In the genomic region with DNA sequence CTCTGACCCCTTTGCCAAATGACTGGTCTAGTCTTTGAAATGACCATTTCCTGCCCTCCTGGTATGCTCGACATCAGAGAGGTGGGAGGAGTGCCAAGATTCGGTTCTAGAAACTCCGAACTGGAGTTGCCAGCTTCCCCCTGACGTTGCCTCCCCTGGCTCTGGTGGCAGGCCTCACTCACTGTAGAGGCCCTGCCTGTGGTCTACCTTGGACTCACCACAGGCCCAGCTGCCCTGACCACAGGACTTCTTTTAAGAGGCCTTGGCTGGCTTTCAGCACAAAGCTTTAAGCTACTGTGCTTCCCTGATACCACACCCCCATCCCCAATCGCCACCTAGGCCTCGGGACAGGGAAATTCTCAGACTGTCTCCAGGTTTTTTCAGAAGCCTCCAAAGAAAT, we compare ENCODE assay signal across 30 mouse cellular contexts. TPM values are rescaled to one million over a fixed set of nuclear protein-coding genes. Genes with fewer than 3 reads are reported as not detected.
DNase-seq lines count a peak whose midpoint lies in the region; ATAC-seq lines count a peak whose summit lies in the region.
"Had no signal": no experiment of that assay in that cellular context is flagged by ENCODE, and none has a peak within 500 bp of the region (broad histone marks: within the 10 kb centered on the region; RNA-seq: fewer than 3 reads in every experiment).

No protein-coding gene starts in this region.

- no peaks in the 10 kb centered on the region for H3K27me3 ChIP-seq in embryonic facial prominence, embryonic 14.5 days (replicated peaks; ENCODE audit: control insufficient read depth, insufficient read depth, low read length)
- no peaks in the 10 kb centered on the region; the same call in 1 of the 2 replicates for H3K27me3 ChIP-seq in embryonic facial prominence, embryonic 10.5 days (replicated peaks; ENCODE audit: low read depth, poor library complexity, severe bottlenecking)
- H3K27me3 ChIP-seq in midbrain, embryonic 11.5 days (ENCODE audit: control insufficient read depth, insufficient read depth, low read length), result no peaks in the 10 kb centered on the region
- H3K27me3 ChIP-seq in midbrain, embryonic 15.5 days (replicated peaks), result no peaks in the 10 kb centered on the region
- H3K27me3 ChIP-seq: embryonic facial prominence, embryonic 13.5 days; forebrain, embryonic 15.5 days; liver, embryonic 12.5 days; neural tube, embryonic 13.5 days; Patski had no signal

- H3K4me1 ChIP-seq in embryonic facial prominence, embryonic 14.5 days (ENCODE audit: control insufficient read depth, insufficient read depth, low read length), result no peaks in the 10 kb centered on the region; the same call in 1 of the 2 replicates
- H3K4me1 ChIP-seq in embryonic facial prominence, embryonic 10.5 days, result no peaks in the 10 kb centered on the region
- H3K4me1 ChIP-seq in midbrain, embryonic 11.5 days (ENCODE audit: control insufficient read depth, insufficient read depth, low read length), result no peaks in the 10 kb centered on the region
- H3K4me1 ChIP-seq in midbrain, embryonic 15.5 days, result no peaks in the 10 kb centered on the region
- H3K4me1 ChIP-seq: embryonic facial prominence, embryonic 13.5 days; forebrain, embryonic 15.5 days; limb, embryonic 13.5 days; liver, embryonic 12.5 days; neural tube, embryonic 13.5 days had no signal

- no peaks in the 10 kb centered on the region for H3K36me3 ChIP-seq in embryonic facial prominence, embryonic 14.5 days (ENCODE audit: control insufficient read depth, insufficient read depth, low read length)
- H3K36me3 ChIP-seq in embryonic facial prominence, embryonic 10.5 days (replicated peaks), result no peaks in the 10 kb centered on the region
- no peaks in the 10 kb centered on the region for H3K36me3 ChIP-seq in midbrain, embryonic 11.5 days (ENCODE audit: control insufficient read depth, insufficient read depth, low read length)
- H3K36me3 ChIP-seq in midbrain, embryonic 15.5 days (replicated peaks), result no peaks in the 10 kb centered on the region
- H3K36me3 ChIP-seq: embryonic facial prominence, embryonic 13.5 days; forebrain, embryonic 15.5 days; limb, embryonic 13.5 days; liver, embryonic 12.5 days; midbrain, embryonic 10.5 days; neural tube, embryonic 13.5 days had no signal

- no peak overlapping the region for H3K4me3 ChIP-seq in embryonic facial prominence, embryonic 14.5 days (ENCODE audit: low read depth, low read length)
- no peak overlapping the region for H3K4me3 ChIP-seq in embryonic facial prominence, embryonic 10.5 days
- no peak overlapping the region for H3K4me3 ChIP-seq in midbrain, embryonic 11.5 days (ENCODE audit: low read depth, low read length)
- H3K4me3 ChIP-seq in midbrain, embryonic 15.5 days, result no peak overlapping the region
- H3K4me3 ChIP-seq: embryonic facial prominence, embryonic 13.5 days; forebrain, embryonic 15.5 days; limb, embryonic 13.5 days; liver, embryonic 12.5 days; midbrain, embryonic 10.5 days; myocyte; neural tube, embryonic 13.5 days had no signal

- H3K4me2 ChIP-seq in embryonic facial prominence, embryonic 14.5 days (ENCODE audit: low read depth, low read length), result no peak overlapping the region
- no peak overlapping the region for H3K4me2 ChIP-seq in midbrain, embryonic 11.5 days
- no peak overlapping the region for H3K4me2 ChIP-seq in midbrain, embryonic 15.5 days
- H3K4me2 ChIP-seq: embryonic facial prominence, embryonic 13.5 days; forebrain, embryonic 15.5 days; heart, embryonic 11.5 days; hindbrain, embryonic 14.5 days; limb, embryonic 13.5 days; liver, embryonic 12.5 days; neural tube, embryonic 13.5 days had no signal

- H3K9me3 ChIP-seq in embryonic facial prominence, embryonic 14.5 days (ENCODE audit: control insufficient read depth, low read length), result no peaks in the 10 kb centered on the region
- no peaks in the 10 kb centered on the region for H3K9me3 ChIP-seq in embryonic facial prominence, embryonic 10.5 days
- H3K9me3 ChIP-seq in midbrain, embryonic 11.5 days (ENCODE audit: control insufficient read depth, low read length), result no peaks in the 10 kb centered on the region
- no peaks in the 10 kb centered on the region for H3K9me3 ChIP-seq in midbrain, embryonic 15.5 days
- H3K9me3 ChIP-seq: embryonic facial prominence, embryonic 13.5 days; forebrain, embryonic 15.5 days; liver, embryonic 12.5 days; midbrain, embryonic 10.5 days; neural tube, embryonic 13.5 days had no signal

- no peak for ATAC-seq in embryonic facial prominence, embryonic 14.5 days (ENCODE audit: low read depth)
- ATAC-seq in midbrain, embryonic 11.5 days (ENCODE audit: low FRiP score), result no peak
- ATAC-seq in midbrain, embryonic 15.5 days (replicated peaks), result no peak
- ATAC-seq in common myeloid progenitor, adult 5-6 weeks (replicated peaks; ENCODE audit: low read depth, poor library complexity, severe bottlenecking), result peak; percentile 88
- ATAC-seq in megakaryocyte, adult 5-6 weeks (ENCODE audit: poor library complexity, severe bottlenecking), result peak; percentile 63
- ATAC-seq in activated CD4-positive, CD25-positive, alpha-beta regulatory T cell, adult 4 months, result no peak
- ATAC-seq: forebrain, embryonic 15.5 days; intestine, postnatal 0 days; liver, embryonic 12.5 days; liver, postnatal 0 days; Patski had no signal

- peak; percentile 47 for DNase-seq in embryonic facial prominence, embryonic 14.5 days (ENCODE audit: low spot score)
- DNase-seq in embryonic facial prominence, embryonic 10.5 days (ENCODE audit: low spot score), result no peak
- peak; percentile 6 for DNase-seq in midbrain, embryonic 11.5 days (ENCODE audit: low spot score, missing footprints)
- no peak for DNase-seq in cerebellum, postnatal 36 days
- DNase-seq: adrenal gland, postnatal 14 days; cerebellum, adult 18-20 months; embryo, embryonic 11 days; gastrocnemius, postnatal 25 days; heart, adult 18-20 months; heart, postnatal 36 days; kidney, adult 9 months; kidney, postnatal 10 days; liver, postnatal 0 days; thymus, postnatal 14 days had no signal

- 65% methylated on average over 6 of the region's 6 CpGs for WGBS in embryonic facial prominence, embryonic 14.5 days
- WGBS in embryonic facial prominence, embryonic 10.5 days, result 77% methylated on average over 6 of the region's 6 CpGs
- 84% methylated on average over 6 of the region's 6 CpGs for WGBS in midbrain, embryonic 11.5 days
- 77% methylated on average over 6 of the region's 6 CpGs for WGBS in midbrain, embryonic 15.5 days

- H3K27ac ChIP-seq in embryonic facial prominence, embryonic 14.5 days (replicated peaks; ENCODE audit: low read depth, low read length), result no peak overlapping the region
- no peak overlapping the region for H3K27ac ChIP-seq in embryonic facial prominence, embryonic 10.5 days (replicated peaks)
- H3K27ac ChIP-seq in midbrain, embryonic 11.5 days (ENCODE audit: low read depth, low read length), result no peak overlapping the region
- H3K27ac ChIP-seq in midbrain, embryonic 15.5 days, result no peak overlapping the region
- H3K27ac ChIP-seq: embryonic facial prominence, embryonic 13.5 days; forebrain, embryonic 15.5 days; hindbrain, embryonic 14.5 days; limb, embryonic 13.5 days; liver, embryonic 12.5 days; macrophage; midbrain, embryonic 10.5 days; neural tube, embryonic 13.5 days had no signal

- no peak overlapping the region for H3K9ac ChIP-seq in embryonic facial prominence, embryonic 14.5 days (ENCODE audit: low read depth, low read length)
- no peak overlapping the region for H3K9ac ChIP-seq in midbrain, embryonic 11.5 days (ENCODE audit: low read length)
- H3K9ac ChIP-seq in midbrain, embryonic 15.5 days, result no peak overlapping the region
- H3K9ac ChIP-seq: embryonic facial prominence, embryonic 13.5 days; forebrain, embryonic 15.5 days; hindbrain, embryonic 14.5 days; limb, embryonic 13.5 days; liver, embryonic 12.5 days; liver, postnatal 0 days; neural tube, embryonic 13.5 days had no signal

RNA-seq across cellular contexts. Expression of gene Col15a1, which starts 21.4 kb away (rescaled TPM):
- 31.2 and 31.6 TPM in 2 replicates for polyA plus RNA-seq in embryonic facial prominence, embryonic 14.5 days (2014; fragmentation: Nextera tagmentation; extraction: Ambion mirVana)
- polyA plus RNA-seq in embryonic facial prominence, embryonic 10.5 days (2016; fragmentation: Nextera tagmentation; extraction: Ambion mirVana), result 6.7 and 8.1 TPM in 2 replicates
- polyA plus RNA-seq in midbrain, embryonic 11.5 days (2014; fragmentation: Nextera tagmentation; extraction: Ambion mirVana), result 2.9 TPM in 2 replicates
- 3.8 and 4.5 TPM in 2 replicates for polyA plus RNA-seq in midbrain, embryonic 15.5 days (2015; fragmentation: Nextera tagmentation; extraction: Ambion mirVana)
- total RNA-seq in common myeloid progenitor, adult 5-6 weeks (2017), result not detected in 2 replicates
- not detected in 2 replicates for total RNA-seq in megakaryocyte, adult 5-6 weeks (2015)
- total RNA-seq in megakaryocyte, adult 5-6 weeks (2017), result 0.04 TPM in 1 of 2 replicates, not detected in the other
- 1 to 10 TPM; 2.6 to 5.3 TPM for polyA plus RNA-seq in activated CD4-positive, CD25-positive, alpha-beta regulatory T cell, adult 4 months (2017; shearing (Covaris generic))

Comparison
In these comparisons a context has a peak if more than half of its experiments do, and no peak if none do; other contexts are left out.
1. DNase-seq: peak in embryonic facial prominence, embryonic 14.5 days (single experiment) and midbrain, embryonic 11.5 days (single experiment); none in embryonic facial prominence, embryonic 10.5 days (single experiment) and cerebellum, postnatal 36 days (0 of 2).
2. ATAC-seq: peak in common myeloid progenitor, adult 5-6 weeks (single experiment) and megakaryocyte, adult 5-6 weeks (single experiment); none in embryonic facial prominence, embryonic 14.5 days (single experiment), midbrain, embryonic 11.5 days (single experiment), midbrain, embryonic 15.5 days (single experiment) and activated CD4-positive, CD25-positive, alpha-beta regulatory T cell, adult 4 months (single experiment).